Mouse (Mus musculus): ENCODE measurements around the gene Opa3. TPM values are rescaled to one million over a fixed set of nuclear protein-coding genes. Genes with fewer than 3 reads are reported as not detected.

Gene Opa3
- polyA plus RNA-seq, 1 experiment from 2014 or later, result 31.5 TPM

GRCm38 (mm10) chr7:19247511-19247910 is 19.4 kb downstream of the Opa3 start:
- 91% methylated on average over 2 of the region's 2 CpGs for WGBS
- no peak overlapping the region for H3K4me3 ChIP-seq (ENCODE audit: low read length)
- no peak overlapping the region for H3K4me2 ChIP-seq (ENCODE audit: low read depth, low read length)
- H3K27ac ChIP-seq (ENCODE audit: low read length), result no peak overlapping the region
- H3K27me3 ChIP-seq (ENCODE audit: control insufficient read depth, insufficient read depth, low read depth, low read length), result no peaks in the 10 kb centered on the region
- no peaks in the 10 kb centered on the region for H3K9me3 ChIP-seq (ENCODE audit: control insufficient read depth, low read length)
- ATAC-seq (ENCODE audit: low read depth), result no peak
- peaks cover 9% of the 10 kb centered on the region; the same call in 1 of the 2 replicates for H3K36me3 ChIP-seq (ENCODE audit: control insufficient read depth, insufficient read depth, low read length)
- H3K9ac ChIP-seq (ENCODE audit: low read length), result no peak overlapping the region
- no peaks in the 10 kb centered on the region for H3K4me1 ChIP-seq (replicated peaks; ENCODE audit: control insufficient read depth, insufficient read depth, low read length)

- Histone ChIP-seq H3K27me3 (ENCODE audit: control insufficient read depth, insufficient read depth, low read depth, low read length) (no peaks in the 10 kb centered on the region), H3K4me2 (ENCODE audit: low read depth, low read length) (no peak overlapping the region), H3K36me3 (ENCODE audit: control insufficient read depth, insufficient read depth, low read length) (peaks cover 15% of the 10 kb centered on the region), H3K4me3 (ENCODE audit: low read length) (no peak overlapping the region), H3K9me3 (ENCODE audit: control insufficient read depth, low read length) (no peaks in the 10 kb centered on the region), H3K4me1 (replicated peaks; ENCODE audit: control insufficient read depth, insufficient read depth, low read length) (no peaks in the 10 kb centered on the region), H3K9ac (ENCODE audit: low read length) (no peak overlapping the region), H3K27ac (ENCODE audit: low read length) (no peak overlapping the region)
- no peak for ATAC-seq (ENCODE audit: low read depth)
- 75% methylated on average over 4 of the region's 4 CpGs for WGBS
Observed at GRCm38 (mm10) chr7:19252078-19252477, 23.9 kb downstream of the Opa3 start.

GRCm38 (mm10) chr7:19253437-19253836 is 25.3 kb downstream of the Opa3 start:
- H3K4me3 ChIP-seq (ENCODE audit: low read length), result no peak overlapping the region
- no peaks in the 10 kb centered on the region; the same call in 1 of the 2 replicates for H3K4me1 ChIP-seq (replicated peaks; ENCODE audit: control insufficient read depth, insufficient read depth, low read length)
- H3K9me3 ChIP-seq (ENCODE audit: control insufficient read depth, low read length), result no peaks in the 10 kb centered on the region
- no peaks in the 10 kb centered on the region for H3K27me3 ChIP-seq (ENCODE audit: control insufficient read depth, insufficient read depth, low read depth, low read length)
- no peak overlapping the region for H3K4me2 ChIP-seq (ENCODE audit: low read depth, low read length)
- no peak overlapping the region for H3K9ac ChIP-seq (ENCODE audit: low read length)
- H3K27ac ChIP-seq (ENCODE audit: low read length), result no peak overlapping the region
- whole genome bisulfite sequencing, result 58% methylated on average over 5 of the region's 5 CpGs
- H3K36me3 ChIP-seq (ENCODE audit: control insufficient read depth, insufficient read depth, low read length), result peaks cover 20% of the 10 kb centered on the region
- no peak for ATAC-seq (ENCODE audit: low read depth)

- no peaks in the 10 kb centered on the region for H3K9me3 ChIP-seq (ENCODE audit: control insufficient read depth, low read length)
- 80% methylated on average over 15 of the region's 17 CpGs for WGBS
- no peak overlapping the region for H3K9ac ChIP-seq (ENCODE audit: low read length)
- H3K36me3 ChIP-seq (ENCODE audit: control insufficient read depth, insufficient read depth, low read length), result peaks cover 35% of the 10 kb centered on the region
- H3K4me3 ChIP-seq (ENCODE audit: low read length), result no peak overlapping the region
- no peak overlapping the region for H3K27ac ChIP-seq (ENCODE audit: low read length)
- no peaks in the 10 kb centered on the region for H3K27me3 ChIP-seq (ENCODE audit: control insufficient read depth, insufficient read depth, low read depth, low read length)
- no peak overlapping the region for H3K4me2 ChIP-seq (ENCODE audit: low read depth, low read length)
- H3K4me1 ChIP-seq (replicated peaks; ENCODE audit: control insufficient read depth, insufficient read depth, low read length), result no peaks in the 10 kb centered on the region; the same call in 1 of the 2 replicates
- ATAC-seq (ENCODE audit: low read depth), result no peak
Observed at GRCm38 (mm10) chr7:19255395-19255794, 27.3 kb downstream of the Opa3 start.

GRCm38 (mm10) chr7:19256567-19256966 is 28.4 kb downstream of the Opa3 start:
- ATAC-seq (ENCODE audit: low read depth), result no peak
- H3K4me1 ChIP-seq (replicated peaks; ENCODE audit: control insufficient read depth, insufficient read depth, low read length), result no peaks in the 10 kb centered on the region; the same call in 1 of the 2 replicates
- no peaks in the 10 kb centered on the region for H3K9me3 ChIP-seq (ENCODE audit: control insufficient read depth, low read length)
- no peak overlapping the region for H3K27ac ChIP-seq (ENCODE audit: low read length)
- H3K27me3 ChIP-seq (ENCODE audit: control insufficient read depth, insufficient read depth, low read depth, low read length), result no peaks in the 10 kb centered on the region
- WGBS, result 69% methylated on average over 7 of the region's 7 CpGs
- no peak overlapping the region for H3K4me2 ChIP-seq (ENCODE audit: low read depth, low read length)
- H3K36me3 ChIP-seq (ENCODE audit: control insufficient read depth, insufficient read depth, low read length), result peaks cover 45% of the 10 kb centered on the region
- H3K4me3 ChIP-seq (ENCODE audit: low read length), result no peak overlapping the region
- no peak overlapping the region for H3K9ac ChIP-seq (ENCODE audit: low read length)

- Histone ChIP-seq H3K27ac (ENCODE audit: low read length) (peak overlapping the region; percentile 34; the same call in 1 of the 2 replicates), H3K4me2 (ENCODE audit: low read depth, low read length) (no peak overlapping the region), H3K27me3 (ENCODE audit: control insufficient read depth, insufficient read depth, low read depth, low read length) (no peaks in the 10 kb centered on the region), H3K36me3 (ENCODE audit: control insufficient read depth, insufficient read depth, low read length) (peaks cover 52% of the 10 kb centered on the region), H3K9ac (ENCODE audit: low read length) (no peak overlapping the region), H3K4me3 (ENCODE audit: low read length) (no peak overlapping the region), H3K4me1 (replicated peaks; ENCODE audit: control insufficient read depth, insufficient read depth, low read length) (no peaks in the 10 kb centered on the region; the same call in 1 of the 2 replicates), H3K9me3 (ENCODE audit: control insufficient read depth, low read length) (no peaks in the 10 kb centered on the region)
- ATAC-seq (ENCODE audit: low read depth), result peak; percentile 86
- 36% methylated on average over 11 of the region's 11 CpGs for WGBS
Observed at GRCm38 (mm10) chr7:19257390-19258022, 29.4 kb downstream of the Opa3 start.

- peaks cover 56% of the 10 kb centered on the region for H3K36me3 ChIP-seq (ENCODE audit: control insufficient read depth, insufficient read depth, low read length)
- H3K27ac ChIP-seq (ENCODE audit: low read length), result no peak overlapping the region
- no peaks in the 10 kb centered on the region; the same call in 1 of the 2 replicates for H3K4me1 ChIP-seq (replicated peaks; ENCODE audit: control insufficient read depth, insufficient read depth, low read length)
- H3K4me3 ChIP-seq (ENCODE audit: low read length), result no peak overlapping the region
- no peaks in the 10 kb centered on the region for H3K27me3 ChIP-seq (ENCODE audit: control insufficient read depth, insufficient read depth, low read depth, low read length)
- no peaks in the 10 kb centered on the region for H3K9me3 ChIP-seq (ENCODE audit: control insufficient read depth, low read length)
- no peak overlapping the region for H3K9ac ChIP-seq (ENCODE audit: low read length)
- no peak for ATAC-seq (ENCODE audit: low read depth)
- no peak overlapping the region for H3K4me2 ChIP-seq (ENCODE audit: low read depth, low read length)
- 61% methylated on average over 3 of the region's 3 CpGs for WGBS
Observed at GRCm38 (mm10) chr7:19258336-19258735, 30.2 kb downstream of the Opa3 start.

GRCm38 (mm10) chr7:19265147-19265546 is 37.0 kb downstream of the Opa3 start:
- Histone ChIP-seq H3K27me3 (ENCODE audit: control insufficient read depth, insufficient read depth, low read depth, low read length) (no peaks in the 10 kb centered on the region), H3K4me1 (replicated peaks; ENCODE audit: control insufficient read depth, insufficient read depth, low read length) (peaks cover 35% of the 10 kb centered on the region), H3K36me3 (ENCODE audit: control insufficient read depth, insufficient read depth, low read length) (peaks cover 42% of the 10 kb centered on the region), H3K4me2 (ENCODE audit: low read depth, low read length) (no peak overlapping the region), H3K9me3 (ENCODE audit: control insufficient read depth, low read length) (no peaks in the 10 kb centered on the region), H3K27ac (ENCODE audit: low read length) (no peak overlapping the region), H3K4me3 (ENCODE audit: low read length) (no peak overlapping the region), H3K9ac (ENCODE audit: low read length) (no peak overlapping the region)
- ATAC-seq (ENCODE audit: low read depth), result no peak
- 74% methylated on average over 7 of the region's 7 CpGs for WGBS

- no peak for ATAC-seq (ENCODE audit: low read depth)
- H3K9ac ChIP-seq (ENCODE audit: low read length), result 0 out of 2 replicates have a peak overlapping the region, but pooled peaks have one; percentile 3
- peaks cover 35% of the 10 kb centered on the region for H3K4me1 ChIP-seq (replicated peaks; ENCODE audit: control insufficient read depth, insufficient read depth, low read length)
- H3K27ac ChIP-seq (ENCODE audit: low read length), result no peak overlapping the region; the same call in 1 of the 2 replicates
- no peaks in the 10 kb centered on the region for H3K9me3 ChIP-seq (ENCODE audit: control insufficient read depth, low read length)
- H3K27me3 ChIP-seq (ENCODE audit: control insufficient read depth, insufficient read depth, low read depth, low read length), result no peaks in the 10 kb centered on the region
- 66% methylated on average over 10 of the region's 10 CpGs for WGBS
- H3K36me3 ChIP-seq (ENCODE audit: control insufficient read depth, insufficient read depth, low read length), result peaks cover 31% of the 10 kb centered on the region
- H3K4me2 ChIP-seq (ENCODE audit: low read depth, low read length), result 0 out of 2 replicates have a peak overlapping the region, but pooled peaks have one; percentile 6
- no peak overlapping the region for H3K4me3 ChIP-seq (ENCODE audit: low read length)
Observed at GRCm38 (mm10) chr7:19265928-19266822, 38.0 kb downstream of the Opa3 start.

Measured in lung, embryonic 16.5 days (tissue).